Mouse (Mus musculus) erythroid progenitor cell, adult 5-6 weeks (primary cell): Measurements from ENCODE around the gene Nppc. TPM values are rescaled to one million over a fixed set of nuclear protein-coding genes. Genes with fewer than 3 reads are reported as not detected.

Source experiments
- total RNA-seq, 2 experiments: library from RNA; stranded (forward) in 1 of 2; stranded (reverse) in 1 of 2; fragments of 150-400 nt in 1 of 2; fragments of 186-747, 209-891 nt in 1 of 2; gene quantifications; 2 replicates each; pipeline versions ENCODE4 v1.2.3 to v1.2.4; 2015 to 2017; ENCODE audit warnings: low replicate concordance in 2 of 2

Gene Nppc
- total RNA-seq, 2 experiments from 2014 or later: not detected

Other genes starting within 250 kb of the Nppc start
- 1.1 TPM in 1 of 2 replicates, not detected in the other for gene Nmur1, start 244.3 kb downstream of the Nppc start, total RNA-seq (2015; ENCODE audit: low replicate concordance)
- not detected in 2 replicates for gene Nmur1, start 244.3 kb downstream of the Nppc start, total RNA-seq (2017; ENCODE audit: low replicate concordance)
- not detected in 2 replicates for gene Tex44, start 244.2 kb downstream of the Nppc start, total RNA-seq (2015; ENCODE audit: low replicate concordance)
- not detected in 2 replicates for gene Tex44, start 244.2 kb downstream of the Nppc start, total RNA-seq (2017; ENCODE audit: low replicate concordance)
- gene Ptma, start 143.8 kb downstream of the Nppc start, total RNA-seq (2015; ENCODE audit: low replicate concordance): 1,278 and 1,332 TPM in 2 replicates
- gene Ptma, start 143.8 kb downstream of the Nppc start, total RNA-seq (2017; ENCODE audit: low replicate concordance): 1,012 and 1,167 TPM in 2 replicates
- gene Pde6d, start 87.9 kb downstream of the Nppc start, total RNA-seq (2015; ENCODE audit: low replicate concordance): 23.4 and 26.8 TPM in 2 replicates
- 4.3 and 13.6 TPM in 2 replicates for gene Pde6d, start 87.9 kb downstream of the Nppc start, total RNA-seq (2017; ENCODE audit: low replicate concordance)
- 1.7 and 10.5 TPM in 2 replicates for gene Cops7b, start 87.7 kb downstream of the Nppc start, total RNA-seq (2015; ENCODE audit: low replicate concordance)
- 4.9 and 5.5 TPM in 2 replicates for gene Cops7b, start 87.7 kb downstream of the Nppc start, total RNA-seq (2017; ENCODE audit: low replicate concordance)
- 4.0 and 6.7 TPM in 2 replicates for gene Dis3l2, start 33.2 kb upstream of the Nppc start, total RNA-seq (2015; ENCODE audit: low replicate concordance)
- 2.4 and 6.1 TPM in 2 replicates for gene Dis3l2, start 33.2 kb upstream of the Nppc start, total RNA-seq (2017; ENCODE audit: low replicate concordance)